Mouse (Mus musculus) liver, embryonic 11.5 days (tissue): Measurements from ENCODE around the gene Pgbd5. TPM values are rescaled to one million over a fixed set of nuclear protein-coding genes. Genes with fewer than 3 reads are reported as not detected.

Experiments
- ATAC-seq: fragments of 200-750 bp; cut with Nextera tagmentation; replicated peaks from 2 replicates; pipeline ENCODE4 v1.8.0; 2017; ENCODE audit warnings: moderate number of reproducible peaks, mild to moderate bottlenecking, moderate TSS enrichment, moderate library complexity; ENCODE audit not compliant: low FRiP score
- DNase-seq: peaks from one replicate; pipeline ENCODE4 v3.0.0-alpha.2; 2017; ENCODE audit warnings: low spot score
- H3K27ac ChIP-seq: fragments of 300-500 bp; sonication (generic); 2 replicates; pipeline ENCODE4 v1.5.1; 2014; ENCODE audit warnings: mild to moderate bottlenecking, low read depth, low read length, control low read depth
- H3K27me3 ChIP-seq: fragments of 300-500 bp; sonication (generic); replicated peaks from 2 replicates; pipeline ENCODE4 v1.6.1; 2014; ENCODE audit warnings: low read length, mixed read lengths; ENCODE audit not compliant: control insufficient read depth, insufficient read depth
- H3K36me3 ChIP-seq: fragments of 300-500 bp; sonication (generic); 2 replicates; pipeline ENCODE4 v1.6.1; 2014; ENCODE audit warnings: mild to moderate bottlenecking, low read length, moderate library complexity, mixed read lengths; ENCODE audit not compliant: control insufficient read depth, insufficient read depth
- H3K4me1 ChIP-seq: fragments of 300-500 bp; sonication (generic); replicated peaks from 2 replicates; pipeline ENCODE4 v1.6.1; 2014; ENCODE audit warnings: low read length, mixed read lengths; ENCODE audit not compliant: control insufficient read depth, insufficient read depth
- H3K4me2 ChIP-seq: fragments of 300-500 bp; sonication (generic); 2 replicates; pipeline ENCODE4 v1.6.1; 2014; ENCODE audit warnings: mild to moderate bottlenecking, control low read depth, moderate library complexity
- H3K4me3 ChIP-seq: fragments of 300-500 bp; sonication (generic); 2 replicates; pipeline ENCODE4 v1.5.1; 2014; ENCODE audit warnings: low read depth, low read length, control low read depth
- H3K9ac ChIP-seq: fragments of 300-500 bp; sonication (generic); 2 replicates; pipeline ENCODE4 v1.6.1; 2014; ENCODE audit warnings: low read depth, low read length, control low read depth
- H3K9me3 ChIP-seq: fragments of 300-500 bp; sonication (generic); 2 replicates; pipeline ENCODE4 v1.6.1; 2016; ENCODE audit warnings: low read length, inconsistent platforms, mixed read lengths; ENCODE audit not compliant: control insufficient read depth
- WGBS: fragments of 180-500 bp; shearing (Covaris S2); extraction: QIAGEN DNeasy Blood & Tissue Kit; methylation state at CpG from one replicate; pipeline ENCODE4 v1.1.7; 2014; 5-methylcytosine and 5-hydroxymethylcytosine counted together
- polyA plus RNA-seq: library from polyadenylated mRNA; unstranded; fragments of >200 nt; fragmentation: Nextera tagmentation; extraction: Ambion mirVana; gene quantifications from 2 replicates; pipeline ENCODE4 v1.2.1, GENCODE M21; 2014

The Pgbd5 gene
- polyA plus RNA-seq, 1 experiment from 2014 or later = 0.27 TPM

DNA sequence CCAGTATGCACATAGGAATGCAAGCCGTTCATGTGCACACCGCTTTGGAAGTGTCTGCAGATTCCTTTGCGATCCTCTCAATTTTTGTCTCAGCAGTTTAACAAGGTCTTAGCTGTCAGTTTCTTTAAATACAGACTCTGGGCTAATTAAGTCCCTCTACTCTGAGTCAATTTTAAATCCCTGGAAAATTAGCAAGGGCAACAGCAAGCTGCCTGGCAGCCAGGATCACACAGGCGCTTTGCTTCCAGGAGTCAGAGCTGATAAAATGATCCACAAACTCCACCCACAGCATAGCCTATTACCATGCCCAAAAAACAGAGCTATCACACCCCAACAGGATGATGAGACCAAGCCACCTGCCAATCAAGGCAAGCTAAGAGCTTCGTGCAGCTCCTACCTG is 65.7 kb downstream of the Pgbd5 start:
- Histone ChIP-seq H3K36me3 (no peaks in the 10 kb centered on the region), H3K9ac (no peak overlapping the region), H3K27ac (no peak overlapping the region), H3K4me1 (no peaks in the 10 kb centered on the region), H3K27me3 (no peaks in the 10 kb centered on the region), H3K4me2 (no peak overlapping the region), H3K4me3 (no peak overlapping the region), H3K9me3 (no peaks in the 10 kb centered on the region)
- WGBS = 81% methylated on average over 5 of the region's 5 CpGs
- ATAC-seq (no peak), DNase-seq (no peak)

DNA sequence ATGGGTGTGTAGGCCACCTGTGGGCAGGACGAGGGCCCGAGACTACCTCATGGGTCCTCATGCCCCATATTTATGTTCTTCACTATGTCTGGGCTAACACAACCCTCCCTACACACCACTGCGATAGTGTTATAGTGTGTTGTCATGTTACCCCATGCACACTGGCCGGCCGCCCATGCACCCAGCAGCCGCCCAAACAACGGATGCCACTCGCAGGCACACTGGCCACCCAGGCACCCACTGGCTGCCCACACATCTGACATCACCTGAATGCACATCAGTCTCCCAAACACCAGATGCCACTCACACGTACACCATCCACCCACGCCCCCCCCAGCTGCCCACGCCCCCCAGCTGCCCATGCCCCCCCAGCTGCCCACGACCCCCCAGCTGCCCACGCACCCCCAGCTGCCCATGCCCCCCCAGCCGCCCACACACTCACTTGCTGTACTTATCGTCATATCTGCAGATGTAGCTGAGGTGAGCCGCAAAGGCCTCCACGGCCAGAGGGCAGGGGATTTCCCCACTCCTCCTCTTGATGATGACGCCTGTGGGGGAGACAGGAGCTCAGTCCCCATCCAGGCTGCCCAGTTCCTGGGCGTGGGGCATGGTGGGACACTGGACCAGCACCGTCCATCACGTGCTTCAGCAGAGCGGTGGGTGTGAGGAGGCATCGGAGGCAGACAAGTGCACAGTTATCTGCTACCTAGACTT is 67.9 kb downstream of the Pgbd5 start:
- Histone ChIP-seq H3K4me1 (no peaks in the 10 kb centered on the region), H3K27me3 (no peaks in the 10 kb centered on the region), H3K9ac (no peak overlapping the region), H3K27ac (no peak overlapping the region), H3K9me3 (no peaks in the 10 kb centered on the region), H3K4me3 (no peak overlapping the region), H3K36me3 (no peaks in the 10 kb centered on the region), H3K4me2 (no peak overlapping the region)
- no peak for ATAC-seq
- 85% methylated on average over 22 of the region's 23 CpGs for WGBS
- DNase-seq = no peak

DNA sequence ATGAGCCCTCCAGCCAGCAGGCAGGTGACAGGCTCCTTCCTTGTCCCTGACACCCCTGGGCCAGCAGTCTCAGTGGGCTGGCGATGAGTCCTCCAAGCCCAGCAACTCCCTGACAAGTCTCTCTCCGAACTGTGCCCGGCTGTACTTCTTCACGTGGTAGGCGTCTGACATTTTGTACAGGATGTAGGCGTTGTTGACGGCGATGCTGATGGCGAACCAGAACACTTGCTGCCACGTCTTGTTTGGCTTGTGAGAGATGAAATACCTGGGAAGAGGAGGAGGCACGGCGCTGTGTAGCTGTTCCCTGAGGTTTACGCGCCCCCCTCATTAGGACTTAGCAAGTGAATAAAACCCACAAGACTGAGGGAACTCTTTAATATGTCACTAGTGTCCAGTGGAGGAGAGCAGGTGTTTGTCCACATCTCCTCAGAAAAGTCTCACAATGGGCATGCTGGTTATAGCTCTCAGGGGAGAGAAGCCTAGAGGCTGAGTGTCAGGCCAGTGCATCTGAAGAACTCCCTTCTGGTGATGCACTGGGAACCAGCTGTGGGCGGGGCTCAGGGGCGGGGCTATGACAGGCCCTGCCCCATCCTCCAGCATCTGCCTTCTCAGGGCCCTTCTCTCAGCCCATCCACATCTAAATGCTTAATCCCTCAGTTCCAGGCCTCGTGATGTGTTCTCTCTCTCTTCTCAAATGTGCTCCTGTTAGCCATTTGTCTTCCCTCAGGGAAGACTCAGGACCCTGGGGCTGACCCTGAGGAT is 68.9 kb downstream of the Pgbd5 start:
- Histone ChIP-seq H3K4me2 (no peak overlapping the region), H3K27ac (no peak overlapping the region), H3K27me3 (no peaks in the 10 kb centered on the region), H3K4me1 (no peaks in the 10 kb centered on the region), H3K9ac (no peak overlapping the region), H3K4me3 (no peak overlapping the region), H3K36me3 (no peaks in the 10 kb centered on the region), H3K9me3 (no peaks in the 10 kb centered on the region)
- no peak for DNase-seq
- ATAC-seq = no peak
- WGBS = 77% methylated on average over 17 of the region's 17 CpGs

DNA sequence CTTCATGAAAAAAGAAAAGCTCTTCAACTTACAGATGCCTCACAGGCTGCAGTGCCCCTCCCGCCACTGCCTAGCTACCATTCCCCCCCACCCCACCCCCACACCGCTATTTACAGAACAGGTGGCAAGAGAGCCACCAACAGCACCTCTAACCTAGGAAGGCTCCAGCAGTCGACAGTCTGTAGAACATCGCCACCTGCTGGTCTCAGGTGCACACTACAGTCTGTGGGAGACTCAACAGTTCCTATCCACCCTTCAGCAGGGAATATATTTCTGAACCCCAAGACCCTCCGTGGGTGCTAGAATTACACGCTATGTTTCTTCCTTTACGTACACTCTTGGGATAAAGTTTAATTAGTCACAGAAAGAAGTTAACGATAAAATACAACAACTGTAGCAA is 71.2 kb downstream of the Pgbd5 start:
- no peak overlapping the region for H3K27ac ChIP-seq
- H3K9me3 ChIP-seq = no peaks in the 10 kb centered on the region
- no peaks in the 10 kb centered on the region for H3K4me1 ChIP-seq
- H3K27me3 ChIP-seq = no peaks in the 10 kb centered on the region
- no peaks in the 10 kb centered on the region for H3K36me3 ChIP-seq
- peak; percentile 57 for DNase-seq
- ATAC-seq = no peak
- WGBS = 13% methylated on average over 8 of the region's 8 CpGs
- no peak overlapping the region for H3K4me3 ChIP-seq
- H3K4me2 ChIP-seq = no peak overlapping the region
- no peak overlapping the region for H3K9ac ChIP-seq

DNA sequence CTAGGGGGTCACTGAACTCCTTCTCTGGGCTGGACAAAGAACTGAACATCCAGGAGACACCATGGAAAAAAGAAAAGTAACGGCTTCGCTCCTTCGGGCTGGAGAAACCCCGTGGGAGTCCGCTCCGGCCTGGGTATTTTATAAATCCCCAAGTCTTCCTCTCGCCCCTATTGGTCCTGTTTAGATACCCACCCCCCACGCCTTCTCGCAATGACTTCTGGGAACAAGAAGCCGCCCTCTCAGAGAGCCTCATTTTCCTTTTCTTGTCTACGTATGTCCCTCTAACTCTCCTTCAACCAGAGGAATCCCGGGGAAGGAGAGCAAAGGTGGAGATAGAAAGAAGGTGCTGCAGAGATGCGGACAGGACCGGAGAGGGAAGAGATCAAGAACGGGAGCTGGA is 76.1 kb downstream of the Pgbd5 start:
- ATAC-seq (no peak), DNase-seq (no peak)
- Histone ChIP-seq H3K9ac (no peak overlapping the region), H3K27me3 (no peaks in the 10 kb centered on the region), H3K4me2 (no peak overlapping the region), H3K9me3 (no peaks in the 10 kb centered on the region), H3K4me1 (no peaks in the 10 kb centered on the region), H3K27ac (no peak overlapping the region), H3K4me3 (no peak overlapping the region), H3K36me3 (no peaks in the 10 kb centered on the region)
- 86% methylated on average over 15 of the region's 15 CpGs for WGBS

DNA sequence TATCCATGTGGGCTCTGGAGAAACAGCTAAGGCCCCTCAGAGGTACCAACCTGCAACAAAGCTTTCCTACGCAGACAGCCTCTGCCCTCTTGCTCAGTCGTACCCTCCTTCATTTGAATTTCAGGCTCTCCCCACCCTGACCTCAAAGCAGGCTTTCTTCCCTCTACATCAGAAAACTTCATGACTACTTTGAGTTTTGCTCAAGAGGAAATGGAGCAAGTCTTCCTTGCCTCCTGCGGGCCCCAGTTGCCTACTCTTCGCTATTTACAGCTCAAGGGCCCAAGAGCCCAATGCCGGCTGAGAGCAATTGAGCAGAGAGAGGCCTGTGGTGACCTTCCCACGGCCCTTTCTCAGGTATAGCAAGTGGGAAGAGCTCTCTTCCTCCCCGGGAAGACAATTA is 76.9 kb downstream of the Pgbd5 start:
- WGBS = 74% methylated on average over 7 of the region's 7 CpGs
- no peak overlapping the region for H3K4me3 ChIP-seq
- H3K36me3 ChIP-seq = no peaks in the 10 kb centered on the region
- no peak for DNase-seq
- no peak for ATAC-seq
- H3K9ac ChIP-seq = no peak overlapping the region
- H3K9me3 ChIP-seq = no peaks in the 10 kb centered on the region
- no peaks in the 10 kb centered on the region for H3K4me1 ChIP-seq
- H3K27me3 ChIP-seq = no peaks in the 10 kb centered on the region
- H3K27ac ChIP-seq = no peak overlapping the region
- no peak overlapping the region for H3K4me2 ChIP-seq

DNA sequence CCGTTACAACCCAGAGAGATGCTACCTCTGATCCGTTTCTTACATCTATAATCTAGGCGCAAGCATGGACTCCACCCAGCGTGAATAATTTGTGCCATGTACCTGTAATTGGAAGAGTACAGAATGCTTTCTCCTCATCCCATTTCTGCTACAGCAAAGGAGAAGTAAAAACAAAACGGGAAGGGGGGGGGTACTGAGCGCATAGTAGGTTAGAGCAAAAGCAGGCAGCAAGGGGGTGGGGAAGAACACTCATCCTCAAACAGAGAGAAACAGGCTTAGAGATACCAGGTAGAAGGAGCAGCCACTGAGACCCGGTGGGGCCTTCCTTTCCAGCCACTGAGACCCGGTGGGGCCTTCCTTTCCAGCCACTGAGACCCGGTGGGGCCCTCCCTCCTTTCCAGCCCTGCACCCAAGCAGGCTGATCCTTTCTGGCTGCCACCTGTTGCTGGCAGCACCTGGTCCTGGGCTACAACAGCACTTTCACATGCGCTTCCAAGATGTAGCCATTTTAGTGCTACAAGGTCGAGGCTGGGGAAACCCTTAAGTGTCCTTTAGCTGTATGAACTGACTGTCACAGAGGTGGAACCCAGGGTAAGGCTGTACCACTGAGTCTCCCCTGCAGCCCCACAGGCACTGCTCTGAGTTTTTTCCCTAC is 77.6 kb downstream of the Pgbd5 start:
- Histone ChIP-seq H3K9ac (no peak overlapping the region), H3K9me3 (no peaks in the 10 kb centered on the region), H3K27ac (no peak overlapping the region), H3K36me3 (no peaks in the 10 kb centered on the region), H3K4me1 (no peaks in the 10 kb centered on the region), H3K4me2 (no peak overlapping the region), H3K4me3 (no peak overlapping the region), H3K27me3 (no peaks in the 10 kb centered on the region)
- DNase-seq (no peak), ATAC-seq (no peak)
- 72% methylated on average over 11 of the region's 11 CpGs for WGBS

DNA sequence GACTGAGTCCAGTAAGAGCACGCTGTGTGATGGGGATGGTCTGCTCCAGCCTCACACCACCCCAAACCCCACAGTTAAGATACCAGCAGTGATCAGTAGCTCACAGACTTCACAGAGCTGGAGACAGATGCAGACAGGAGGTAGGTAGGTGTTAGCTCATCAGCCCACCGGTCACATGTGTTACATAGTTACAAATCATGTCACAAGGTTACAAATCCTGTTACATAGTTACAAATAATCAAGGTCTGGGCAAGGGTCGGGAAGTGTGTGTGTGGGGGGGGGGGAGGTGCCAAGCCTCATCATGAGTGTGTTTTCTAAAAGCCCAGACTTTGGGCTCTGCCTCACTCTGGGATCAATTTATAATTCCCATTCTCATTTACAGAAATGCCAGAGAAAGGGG is 78.5 kb downstream of the Pgbd5 start:
- no peaks in the 10 kb centered on the region for H3K4me1 ChIP-seq
- H3K9ac ChIP-seq = no peak overlapping the region
- ATAC-seq = no peak
- H3K36me3 ChIP-seq = no peaks in the 10 kb centered on the region
- H3K4me2 ChIP-seq = no peak overlapping the region
- DNase-seq = no peak
- no peaks in the 10 kb centered on the region for H3K9me3 ChIP-seq
- H3K27ac ChIP-seq = no peak overlapping the region
- 81% methylated on average over 3 of the region's 3 CpGs for WGBS
- no peaks in the 10 kb centered on the region for H3K27me3 ChIP-seq
- H3K4me3 ChIP-seq = no peak overlapping the region
